Mouse (Mus musculus): ENCODE data around the gene Dlx1. TPM values are rescaled to one million over a fixed set of nuclear protein-coding genes. Genes with fewer than 3 reads are reported as not detected.

Gene Dlx1
- 10 to 100 TPM; 15.9 to 19.9 TPM for total RNA-seq (2021)

GRCm38 (mm10) chr2:71528014-71528713, at the start of gene Dlx1:
TSS of gene Dlx1 (plus strand) at chr2:71528113.
- intact Hi-C loops (cut with DNase I): no loop called here
- peak; percentile 22 to 23 for DNase-seq (ENCODE audit: low spot score in 2 of 2)

- no peak for DNase-seq (ENCODE audit: low spot score in 2 of 2)
- intact Hi-C loops (cut with DNase I): no loop called here
Observed at GRCm38 (mm10) chr2:71479917-71480316, 48.0 kb upstream of the Dlx1 start.

- DNase-seq (ENCODE audit: low spot score in 2 of 2): no peak
- intact Hi-C loops (cut with DNase I): no loop called here
Observed at GRCm38 (mm10) chr2:71481825-71482224, 46.1 kb upstream of the Dlx1 start.

GRCm38 (mm10) chr2:71483046-71483716, 44.7 kb upstream of the Dlx1 start:
- peak in 1 of 2 experiments; percentile 55 for DNase-seq (ENCODE audit: low spot score in 2 of 2)
- intact Hi-C loops (cut with DNase I): no loop called here

- intact Hi-C loops (cut with DNase I): no loop called here
- DNase-seq (ENCODE audit: low spot score in 2 of 2): no peak
Observed at GRCm38 (mm10) chr2:71483717-71484066, 44.2 kb upstream of the Dlx1 start.

- no peak for DNase-seq (ENCODE audit: low spot score in 2 of 2)
- intact Hi-C loops (cut with DNase I): no loop called here
Observed at GRCm38 (mm10) chr2:71491295-71491694, 36.6 kb upstream of the Dlx1 start.

- intact Hi-C loops (cut with DNase I): no loop called here
- DNase-seq (ENCODE audit: low spot score in 2 of 2): no peak
Observed at GRCm38 (mm10) chr2:71493161-71493683, 34.7 kb upstream of the Dlx1 start.

- intact Hi-C loops (cut with DNase I): no loop called here
- DNase-seq (ENCODE audit: low spot score in 2 of 2): peak; percentile 24 to 59
Observed at GRCm38 (mm10) chr2:71494503-71494902, 33.4 kb upstream of the Dlx1 start.

GRCm38 (mm10) chr2:71494971-71495370, 32.9 kb upstream of the Dlx1 start:
- intact Hi-C loops (cut with DNase I): no loop called here
- DNase-seq (ENCODE audit: low spot score in 2 of 2): peak in 1 of 2 experiments; percentile 14

- intact Hi-C loops (cut with DNase I): no loop called here
- no peak for DNase-seq (ENCODE audit: low spot score in 2 of 2)
Observed at GRCm38 (mm10) chr2:71497175-71497574, 30.7 kb upstream of the Dlx1 start.

GRCm38 (mm10) chr2:71499276-71500230, 28.4 kb upstream of the Dlx1 start:
- DNase-seq (ENCODE audit: low spot score in 2 of 2): no peak
- intact Hi-C loops (cut with DNase I): no loop called here

- DNase-seq (ENCODE audit: low spot score in 2 of 2): no peak
- intact Hi-C loops (cut with DNase I): no loop called here
Observed at GRCm38 (mm10) chr2:71504852-71505251, 23.1 kb upstream of the Dlx1 start.

GRCm38 (mm10) chr2:71511209-71511608, 16.7 kb upstream of the Dlx1 start:
- intact Hi-C loops (cut with DNase I): no loop called here
- DNase-seq (ENCODE audit: low spot score in 2 of 2): no peak

- intact Hi-C loops (cut with DNase I): no loop called here
- DNase-seq (ENCODE audit: low spot score in 2 of 2): no peak
Observed at GRCm38 (mm10) chr2:71512326-71512725, 15.6 kb upstream of the Dlx1 start.

GRCm38 (mm10) chr2:71516995-71517394, 10.9 kb upstream of the Dlx1 start:
- no peak for DNase-seq (ENCODE audit: low spot score in 2 of 2)
- intact Hi-C loops (cut with DNase I): no loop called here

GRCm38 (mm10) chr2:71517466-71518099, 10.3 kb upstream of the Dlx1 start:
- DNase-seq (ENCODE audit: low spot score in 2 of 2): no peak
- intact Hi-C loops (cut with DNase I): no loop called here

GRCm38 (mm10) chr2:71522871-71523270, 5.0 kb upstream of the Dlx1 start:
- no peak for DNase-seq (ENCODE audit: low spot score in 2 of 2)
- intact Hi-C loops (cut with DNase I): no loop called here

GRCm38 (mm10) chr2:71523431-71523830, 4.5 kb upstream of the Dlx1 start:
- intact Hi-C loops (cut with DNase I): no loop called here
- DNase-seq (ENCODE audit: low spot score in 2 of 2): no peak

- no peak for DNase-seq (ENCODE audit: low spot score in 2 of 2)
Observed at GRCm38 (mm10) chr2:71524763-71525162, 3.1 kb upstream of the Dlx1 start.

More at GRCm38 (mm10) chr2:71524763-71525162, 3.1 kb upstream of the Dlx1 start:
- intact Hi-C loops (cut with DNase I): no loop called here

Data from left cerebral cortex, postnatal 25 days (tissue).